Mouse (Mus musculus) kidney, postnatal 25 days (tissue): ENCODE results near the gene Irf6.

Experiments
- DNase-seq, 2 experiments: peaks; one replicate each; pipeline ENCODE4 v3.0.0; 2021; ENCODE audit warnings: mixed read lengths in 2 of 2

Gene Irf6

GRCm38 (mm10) chr1:193152872-193153271 is at the start of gene Irf6:
Irf6 (plus strand) TSS chr1:193153111.
- DNase-seq: peak; percentile 87 to 96

- DNase-seq: no peak
Measured at GRCm38 (mm10) chr1:193112093-193112492, 40.8 kb upstream of the Irf6 start.

- DNase-seq: no peak
Measured at GRCm38 (mm10) chr1:193122793-193123192, 30.1 kb upstream of the Irf6 start.

DNA sequence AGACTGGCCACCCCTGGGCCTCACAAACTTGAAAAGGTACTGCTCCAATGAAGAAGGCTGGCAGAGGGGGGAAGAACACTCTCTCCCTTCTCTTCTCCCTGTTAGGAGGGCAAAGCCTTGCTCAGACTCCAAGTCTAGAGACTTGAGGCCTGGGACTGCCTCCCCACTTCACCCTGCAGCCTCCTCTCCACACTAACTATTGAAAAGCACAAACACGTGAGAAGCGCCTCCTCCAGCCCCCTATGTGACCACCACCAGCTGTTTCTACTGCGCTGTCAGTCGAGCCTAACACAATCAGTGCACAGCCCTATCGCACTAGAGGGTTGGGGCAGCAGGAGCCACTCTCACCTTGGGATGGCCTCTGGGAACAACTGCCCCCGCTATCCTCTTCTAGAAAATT is 29.6 kb upstream of the Irf6 start:
- no peak for DNase-seq

GRCm38 (mm10) chr1:193125835-193126234 is 27.1 kb upstream of the Irf6 start:
- no peak for DNase-seq

- no peak for DNase-seq
Measured at GRCm38 (mm10) chr1:193128055-193128454, 24.9 kb upstream of the Irf6 start.

GRCm38 (mm10) chr1:193129321-193129720 is 23.6 kb upstream of the Irf6 start:
- DNase-seq: no peak

DNA sequence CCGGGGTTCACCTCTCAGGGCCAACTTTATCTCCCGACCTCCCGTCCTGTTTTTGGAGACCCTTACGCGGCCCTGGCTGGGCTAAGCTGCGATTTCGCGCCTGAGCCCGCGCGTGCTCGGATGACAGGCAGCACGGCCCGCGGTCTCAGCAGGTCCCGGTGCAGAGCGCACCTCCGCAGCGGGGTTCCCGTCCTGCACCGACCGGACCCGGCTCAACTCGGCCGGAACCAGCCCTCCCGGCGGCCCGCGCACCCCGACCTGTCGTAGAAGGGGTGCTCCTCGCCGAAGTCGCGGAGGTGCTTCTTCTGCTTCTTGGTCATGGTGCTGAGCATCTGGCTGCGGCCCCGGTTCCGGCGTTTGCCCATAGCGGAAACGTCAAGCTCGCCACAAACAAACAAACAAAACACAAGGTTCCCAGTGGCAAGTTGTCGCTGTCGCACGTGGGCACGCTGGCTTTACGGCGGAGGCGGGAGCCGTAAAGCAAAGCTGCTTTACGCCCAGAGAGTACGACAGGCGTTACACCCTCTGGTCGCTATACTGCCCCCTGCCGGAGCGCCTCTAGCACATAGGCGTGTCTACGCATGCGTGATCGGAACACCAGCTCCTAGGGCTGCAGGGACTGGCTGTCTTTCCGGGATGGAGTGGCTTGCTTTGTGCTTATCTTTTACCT is 23.0 kb upstream of the Irf6 start, which contains the start of gene Diexf:
Gene Diexf (minus strand): TSS at position 487 of the 670 bp plus-strand sequence.
- DNase-seq: peak; percentile 97 to 98

DNA sequence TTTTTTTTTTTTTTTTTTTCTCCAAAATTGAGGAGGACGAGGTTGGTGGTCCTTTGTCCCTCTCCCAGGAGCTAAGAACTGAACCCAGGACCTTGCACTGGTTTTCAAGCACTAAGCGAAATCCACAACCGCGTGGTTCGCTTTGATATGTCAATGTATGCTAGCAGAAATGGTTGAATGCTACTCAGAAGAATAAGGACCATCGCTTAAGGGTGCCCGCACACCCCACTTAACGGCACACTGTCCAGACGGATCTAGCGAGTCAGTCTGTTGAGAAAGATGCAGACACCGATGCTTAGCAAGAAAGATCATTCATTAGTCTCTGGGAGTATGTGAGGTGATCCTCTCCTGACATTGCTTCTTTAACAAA is 22.5 kb upstream of the Irf6 start:
- DNase-seq: no peak

GRCm38 (mm10) chr1:193130839-193131238 is 22.1 kb upstream of the Irf6 start:
- DNase-seq: no peak

- DNase-seq: no peak
Measured at GRCm38 (mm10) chr1:193131311-193131948, 21.5 kb upstream of the Irf6 start.

GRCm38 (mm10) chr1:193132385-193132784 is 20.5 kb upstream of the Irf6 start:
- DNase-seq: no peak

DNA sequence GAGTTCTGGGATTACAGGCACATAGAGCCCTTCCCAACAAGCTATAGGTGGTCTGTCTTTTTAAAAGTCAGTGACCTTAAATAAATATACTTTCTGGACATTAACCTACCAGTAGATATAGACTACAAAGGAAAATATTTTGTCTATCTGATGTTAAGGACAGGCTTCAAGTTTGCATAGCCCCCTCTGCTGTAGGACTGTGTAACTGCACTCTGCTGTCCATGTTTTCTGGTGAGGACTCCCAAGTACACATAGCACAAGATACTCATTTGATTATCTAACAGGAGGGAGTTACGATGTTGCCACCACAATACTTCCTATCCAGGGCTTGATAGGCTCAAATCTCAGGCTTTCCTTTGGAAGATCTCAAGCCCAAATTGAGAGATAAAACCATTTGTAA is 19.2 kb upstream of the Irf6 start:
- DNase-seq: no peak

GRCm38 (mm10) chr1:193138087-193138486 is 14.8 kb upstream of the Irf6 start:
- no peak for DNase-seq

GRCm38 (mm10) chr1:193138669-193139068 is 14.2 kb upstream of the Irf6 start:
- no peak for DNase-seq

DNA sequence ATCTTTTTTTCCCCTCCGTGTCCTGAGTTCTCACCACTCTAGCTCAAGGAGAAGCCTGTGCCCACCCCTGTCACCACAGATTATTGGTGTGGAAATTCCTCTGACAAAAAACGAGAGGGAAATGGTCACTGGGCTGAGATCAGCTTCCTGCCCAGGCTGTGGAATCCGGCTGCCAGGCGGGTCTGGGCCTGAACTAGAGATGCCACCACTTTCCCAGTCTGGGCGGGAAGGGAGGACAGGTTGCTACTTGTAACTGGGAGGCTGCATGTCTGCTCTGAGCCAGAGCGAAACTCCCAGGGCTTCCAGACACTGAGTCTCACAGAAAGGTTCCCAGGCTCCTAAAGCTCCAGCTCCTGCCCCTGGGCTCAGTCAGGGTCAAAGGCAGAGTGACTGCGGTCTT is 11.8 kb upstream of the Irf6 start:
- no peak for DNase-seq

DNA sequence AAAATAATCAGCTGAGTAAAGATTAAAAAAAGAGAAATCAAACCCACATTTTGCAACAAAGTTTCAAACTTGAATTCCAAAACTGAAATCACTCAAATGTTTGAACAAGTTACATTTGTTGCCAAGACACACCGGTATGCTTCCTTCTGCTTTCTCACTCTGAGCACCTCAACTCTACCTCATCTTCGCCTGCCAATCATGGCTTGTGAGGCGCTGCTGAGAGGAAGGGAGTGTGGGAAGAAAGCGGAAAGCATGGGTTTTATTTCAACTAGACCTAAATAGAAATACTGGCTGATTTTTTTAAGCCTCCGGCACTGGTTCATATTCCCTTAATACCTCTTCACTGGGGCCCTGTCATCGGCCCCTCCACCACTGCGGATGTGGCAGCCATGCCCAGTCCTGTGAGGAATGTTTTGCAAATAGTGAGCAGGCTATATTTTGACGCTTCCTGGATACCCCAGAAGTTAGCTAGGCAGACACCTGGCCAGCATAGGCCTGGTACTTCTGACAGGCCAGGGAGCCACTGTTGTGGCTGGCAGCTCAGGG is 10.3 kb upstream of the Irf6 start:
- DNase-seq: no peak

GRCm38 (mm10) chr1:193144516-193144915 is 8.4 kb upstream of the Irf6 start:
- DNase-seq: no peak

DNA sequence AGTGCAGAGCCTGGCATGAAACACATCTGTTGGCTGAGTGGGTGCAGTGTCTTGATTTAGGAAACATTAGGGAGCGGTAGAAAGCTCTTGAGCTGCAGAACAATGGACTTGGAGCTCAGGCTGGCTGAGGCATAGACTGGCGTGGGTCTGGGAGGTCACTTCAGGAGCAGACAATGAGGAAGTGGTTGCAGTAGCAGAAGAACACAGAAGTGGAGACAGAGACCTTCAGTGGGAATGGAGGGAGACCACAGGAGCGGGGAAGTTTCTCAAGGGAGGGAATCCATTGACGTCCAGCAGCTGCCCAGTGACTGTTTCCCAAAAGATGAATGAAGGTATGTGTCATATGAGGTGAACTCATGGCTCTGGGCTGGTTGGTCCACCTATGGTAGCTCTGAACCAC is 7.8 kb upstream of the Irf6 start:
- no peak for DNase-seq

DNA sequence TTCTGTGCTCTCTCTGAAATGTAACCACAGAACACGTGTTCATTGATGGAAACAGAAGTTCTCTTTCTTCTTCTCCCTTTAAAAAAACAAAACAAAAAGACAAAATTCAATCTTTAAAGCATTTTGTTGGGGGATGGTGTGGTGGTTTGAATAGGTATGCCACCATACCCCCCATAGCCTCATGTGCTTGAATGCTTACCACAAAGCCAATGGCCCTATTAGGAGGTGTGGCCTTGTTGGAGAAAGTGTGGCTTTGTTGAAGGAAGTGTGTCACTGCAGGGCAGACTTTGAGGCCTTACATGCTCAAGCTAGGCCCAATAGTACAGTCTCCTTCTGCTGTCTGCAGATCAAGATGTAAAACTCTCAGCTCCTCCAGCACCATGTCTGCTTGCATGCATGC is 6.5 kb upstream of the Irf6 start:
- DNase-seq: no peak

DNA sequence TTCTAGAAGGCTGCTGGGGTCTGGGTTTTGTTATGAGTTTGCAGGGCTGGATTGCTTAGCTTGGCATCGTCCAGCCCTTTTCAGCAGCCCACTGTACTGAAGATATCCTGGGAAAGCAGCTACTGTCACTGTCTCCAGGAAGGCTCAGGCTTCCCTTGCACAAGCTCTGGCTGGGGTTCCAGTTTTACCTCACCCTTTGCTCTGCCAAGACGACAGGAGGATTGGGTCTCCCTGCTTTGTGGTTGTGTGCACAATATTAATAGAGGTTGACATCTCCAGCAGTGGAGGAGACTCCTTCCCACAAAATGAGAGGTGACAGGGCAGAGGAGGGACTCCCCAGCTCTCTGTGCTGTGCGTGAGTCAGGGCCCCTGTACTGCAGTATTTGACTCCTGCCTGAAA is 3.7 kb upstream of the Irf6 start:
- no peak for DNase-seq

DNA sequence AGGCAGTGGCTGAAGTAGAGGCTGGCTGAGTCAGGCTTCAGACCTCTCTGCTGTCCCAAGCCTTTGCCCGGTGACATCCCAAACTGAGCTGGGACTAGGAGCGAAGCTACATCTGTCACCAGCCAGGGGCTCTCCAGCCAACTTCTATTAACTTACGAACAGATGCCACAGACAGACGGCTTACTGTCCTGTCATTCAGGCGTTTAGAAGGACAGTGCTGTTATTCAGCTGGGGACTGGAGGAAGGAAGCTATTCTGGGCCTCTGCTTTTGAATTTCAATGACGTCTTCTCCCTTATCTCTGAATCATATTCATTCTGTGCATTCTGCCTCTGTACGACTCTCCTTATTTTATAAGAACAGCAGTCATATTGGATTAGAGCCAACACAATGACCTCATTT is 1.8 kb upstream of the Irf6 start:
- no peak for DNase-seq

DNA sequence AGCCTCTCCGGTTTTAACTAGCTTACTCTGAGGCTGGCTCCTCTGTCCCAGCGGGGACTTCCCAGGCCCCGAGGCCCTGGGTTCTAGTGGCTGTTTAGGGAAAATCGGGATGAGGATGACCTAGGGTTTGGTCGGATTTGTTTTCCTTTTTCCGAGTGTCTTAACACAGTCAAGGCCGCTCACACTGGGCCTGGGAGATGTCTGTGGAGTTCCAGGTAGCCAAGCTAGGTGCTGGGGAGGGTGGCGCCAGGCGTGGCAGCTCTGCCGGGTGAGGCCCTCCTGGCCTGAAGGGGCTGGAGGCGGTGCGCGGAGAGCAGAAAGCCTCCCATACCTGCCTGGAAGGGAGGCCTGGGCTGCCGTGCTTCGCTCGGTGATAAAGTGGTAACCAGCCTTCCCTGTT is 650 bp downstream of the Irf6 start:
- peak in 1 of 2 experiments; percentile 58 for DNase-seq

- peak; percentile 58 to 70 for DNase-seq
Measured at GRCm38 (mm10) chr1:193156316-193157110, 3.6 kb downstream of the Irf6 start.
